Mouse (Mus musculus): ENCODE data around the gene Mboat7.
"Not testable (repeated sequence)": the region's sequence is repeated elsewhere in the genome, so short reads cannot be mapped to it uniquely, and the experiment has no call there.

GRCm38 (mm10) chr7:3694949-3695305, 1.6 kb upstream of the Mboat7 start:
- TF ChIP-seq CTCF (IDR thresholded peaks at IDR 0.05; ENCODE audit: borderline replicate concordance, insufficient read depth, low read length); POLR2A (IDR thresholded peaks at IDR 0.05; ENCODE audit: low read depth, low read length): not testable (repeated sequence)

All from embryonic fibroblast, embryonic 13.5 days (primary cell).